Comparison of ENCODE assay signal across 10 mouse cellular contexts in genomic region chr15:98771813-98772425, GRCm38 (mm10). TPM values are rescaled to one million over a fixed set of nuclear protein-coding genes. Genes with fewer than 3 reads are reported as not detected.
DNase-seq lines count a peak whose midpoint lies in the region; ATAC-seq lines count a peak whose summit lies in the region.
"Had no signal": no experiment of that assay in that cellular context is flagged by ENCODE, and none has a peak within 500 bp of the region (broad histone marks: within the 10 kb centered on the region; RNA-seq: fewer than 3 reads in every experiment).

No protein-coding gene starts in this region.

- peaks cover 77% of the 10 kb centered on the region for H3K27me3 ChIP-seq in heart, embryonic 11.5 days (ENCODE audit: control insufficient read depth, insufficient read depth, low read length)
- peaks cover 92% of the 10 kb centered on the region for H3K27me3 ChIP-seq in liver, embryonic 13.5 days

- H3K4me3 ChIP-seq in heart, embryonic 11.5 days (ENCODE audit: low read depth, low read length), result peak overlapping the region; percentile 46
- peak overlapping the region; percentile 50 for H3K4me3 ChIP-seq in liver, embryonic 13.5 days (replicated peaks)

- H3K4me1 ChIP-seq in heart, embryonic 11.5 days (ENCODE audit: control insufficient read depth, insufficient read depth, low read length), result peaks cover 13% of the 10 kb centered on the region
- peaks cover 30% of the 10 kb centered on the region for H3K4me1 ChIP-seq in liver, embryonic 13.5 days (replicated peaks)

- peak overlapping the region; percentile 75 for H3K4me2 ChIP-seq in heart, embryonic 11.5 days
- peak overlapping the region; percentile 65 for H3K4me2 ChIP-seq in liver, embryonic 13.5 days

- H3K36me3 ChIP-seq in heart, embryonic 11.5 days (ENCODE audit: control insufficient read depth, insufficient read depth, low read length), result no peaks in the 10 kb centered on the region
- no peaks in the 10 kb centered on the region for H3K36me3 ChIP-seq in liver, embryonic 13.5 days

- H3K9ac ChIP-seq in heart, embryonic 11.5 days (ENCODE audit: low read depth, low read length), result peak overlapping the region; percentile 58
- H3K9ac ChIP-seq in liver, embryonic 13.5 days, result no peak overlapping the region

- no peak for DNase-seq in heart, adult 8-10 months (ENCODE audit: low spot score)
- peak; percentile 33 for DNase-seq in thymus, postnatal 14 days
- no peak for DNase-seq in thymus, postnatal 25 days
- no peak for DNase-seq in liver, embryonic 13.5 days
- DNase-seq in urinary bladder, postnatal 36 days (ENCODE audit: low spot score in 2 of 2), result no peak
- no peak for DNase-seq in cerebellum, adult 18-20 months
- no peak for DNase-seq in cerebellum, adult 11 months
- DNase-seq: cerebellum, adult 2 months had no signal

- no peak for ATAC-seq in heart, embryonic 11.5 days (replicated peaks; ENCODE audit: insufficient number of reproducible peaks, low FRiP score, low TSS enrichment)
- no peak for ATAC-seq in liver, embryonic 13.5 days (ENCODE audit: low read depth)

- H3K27ac ChIP-seq in heart, embryonic 11.5 days (ENCODE audit: low read depth, low read length), result no peak overlapping the region
- H3K27ac ChIP-seq in liver, embryonic 13.5 days, result no peak overlapping the region

- H3K9me3 ChIP-seq in heart, embryonic 11.5 days (replicated peaks; ENCODE audit: control insufficient read depth, low read length), result no peaks in the 10 kb centered on the region
- H3K9me3 ChIP-seq in liver, embryonic 13.5 days (replicated peaks), result no peaks in the 10 kb centered on the region

- whole genome bisulfite sequencing in heart, embryonic 11.5 days (ENCODE audit: insufficient replicate concordance), result 6% methylated on average over 12 of the region's 12 CpGs
- whole genome bisulfite sequencing in liver, embryonic 13.5 days (ENCODE audit: insufficient replicate concordance), result 5% methylated on average over 12 of the region's 12 CpGs

RNA-seq across cellular contexts. Expression of gene Wnt10b, which starts 6.0 kb away (rescaled TPM):
- polyA plus RNA-seq in heart, embryonic 11.5 days (2014; fragmentation: Nextera tagmentation; extraction: Ambion mirVana), result not detected in 2 replicates
- total RNA-seq in heart, adult 8-10 months (2022), result under 1 TPM in 3 of 4 experiments, not detected in 1; 0.16 to 0.44 (median 0.26) TPM
- not detected in 2 replicates for polyA plus RNA-seq in liver, embryonic 13.5 days (2015; fragmentation: Nextera tagmentation; extraction: Ambion mirVana)

RNA-seq across cellular contexts. Expression of gene Arf3, which starts 8.9 kb away (rescaled TPM):
- 22.8 and 30.7 TPM in 2 replicates for polyA plus RNA-seq in heart, embryonic 11.5 days (2014; fragmentation: Nextera tagmentation; extraction: Ambion mirVana)
- 10 to 100 TPM; 18.0 to 20.9 (median 19.1) TPM for total RNA-seq in heart, adult 8-10 months (2022)
- polyA plus RNA-seq in liver, embryonic 13.5 days (2015; fragmentation: Nextera tagmentation; extraction: Ambion mirVana), result 11.9 and 13.8 TPM in 2 replicates

RNA-seq across cellular contexts. Expression of gene Wnt1, which starts 17.7 kb away (rescaled TPM):
- not detected in 2 replicates for polyA plus RNA-seq in heart, embryonic 11.5 days (2014; fragmentation: Nextera tagmentation; extraction: Ambion mirVana)
- total RNA-seq in heart, adult 8-10 months (2022), result not detected
- not detected in 2 replicates for polyA plus RNA-seq in liver, embryonic 13.5 days (2015; fragmentation: Nextera tagmentation; extraction: Ambion mirVana)
- total RNA-seq: layer of hippocampus, adult 8-10 months had no signal
- polyA plus RNA-seq: cerebellum, adult 2 months had no signal

RNA-seq across cellular contexts. Expression of gene Ddn, which starts 37.4 kb away (rescaled TPM):
- 0.11 and 0.25 TPM in 2 replicates for polyA plus RNA-seq in heart, embryonic 11.5 days (2014; fragmentation: Nextera tagmentation; extraction: Ambion mirVana)
- total RNA-seq in heart, adult 8-10 months (2022), result under 1 TPM; 0.63 to 0.84 (median 0.72) TPM
- polyA plus RNA-seq in liver, embryonic 13.5 days (2015; fragmentation: Nextera tagmentation; extraction: Ambion mirVana), result not detected in 2 replicates

RNA-seq across cellular contexts. Expression of gene Fkbp11, which starts 43.9 kb away (rescaled TPM):
- polyA plus RNA-seq in heart, embryonic 11.5 days (2014; fragmentation: Nextera tagmentation; extraction: Ambion mirVana), result 20.4 and 21.1 TPM in 2 replicates
- total RNA-seq in heart, adult 8-10 months (2022), result 1 to 10 TPM; 5.6 to 9.4 (median 7.7) TPM
- 91.3 and 91.7 TPM in 2 replicates for polyA plus RNA-seq in liver, embryonic 13.5 days (2015; fragmentation: Nextera tagmentation; extraction: Ambion mirVana)
